Mouse (Mus musculus) CD8-positive naive resting alpha-beta T cell, adult 2 months (primary cell): ENCODE measurements around the gene Sdk1.

Experiments
- DNase-seq, 2 experiments: peaks; one replicate each; pipeline ENCODE4 v3.0.0; 2022; ENCODE audit warnings: low read depth in 2 of 2, low spot score in 2 of 2

Sdk1 gene

GRCm38 (mm10) chr5:141240841-141241543 is at the start of gene Sdk1:
Sdk1 (plus strand) TSS chr5:141241490.
- peak; percentile 79 to 84 for DNase-seq

- no peak for DNase-seq
Observed at GRCm38 (mm10) chr5:141197278-141197677, 44.0 kb upstream of the Sdk1 start.

GRCm38 (mm10) chr5:141202276-141203065 is 38.8 kb upstream of the Sdk1 start:
- no peak for DNase-seq

DNA sequence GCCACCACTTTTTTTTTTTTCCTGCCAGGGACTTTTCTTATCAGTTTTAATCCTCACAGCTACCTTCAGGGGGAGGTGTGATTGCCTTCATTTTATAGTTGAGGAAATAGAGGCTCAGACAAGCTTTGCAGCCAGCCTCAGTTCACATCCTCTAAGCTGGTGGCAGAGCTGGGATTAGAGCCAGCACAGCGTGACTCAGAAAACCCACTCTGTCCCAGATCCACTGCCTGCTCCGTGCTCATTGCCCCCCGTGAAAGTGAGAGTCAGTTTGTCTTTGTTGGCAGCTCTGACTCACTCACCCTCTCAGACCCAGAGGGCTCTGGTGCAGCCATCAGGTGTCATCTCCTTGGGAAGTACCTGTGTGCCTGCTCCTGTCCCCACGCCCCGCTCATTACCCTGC is 34.2 kb upstream of the Sdk1 start:
- DNase-seq: no peak

- DNase-seq: no peak
Observed at GRCm38 (mm10) chr5:141225243-141225642, 16.0 kb upstream of the Sdk1 start.

- DNase-seq: no peak
Observed at GRCm38 (mm10) chr5:141234326-141234725, 7.0 kb upstream of the Sdk1 start.

DNA sequence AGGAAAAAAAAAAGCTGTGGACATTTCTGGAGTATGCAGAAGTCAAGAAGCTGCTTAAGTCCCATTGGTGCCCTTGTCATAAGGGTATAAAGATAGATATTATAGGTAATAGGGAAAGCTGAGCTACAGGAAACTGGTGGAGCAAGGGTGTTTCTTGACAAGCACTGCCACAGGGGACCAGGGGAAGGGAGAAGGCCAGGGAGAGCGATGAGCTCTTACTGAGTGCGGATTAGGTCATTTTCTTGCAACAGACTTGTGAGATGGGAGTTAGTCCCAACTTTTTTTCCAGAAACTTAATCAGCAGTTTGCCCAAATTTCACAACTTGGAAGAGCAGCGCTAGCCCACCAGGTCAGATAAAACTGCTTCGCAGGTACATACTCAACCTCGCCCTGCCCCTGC is 1.9 kb upstream of the Sdk1 start:
- DNase-seq: no peak

DNA sequence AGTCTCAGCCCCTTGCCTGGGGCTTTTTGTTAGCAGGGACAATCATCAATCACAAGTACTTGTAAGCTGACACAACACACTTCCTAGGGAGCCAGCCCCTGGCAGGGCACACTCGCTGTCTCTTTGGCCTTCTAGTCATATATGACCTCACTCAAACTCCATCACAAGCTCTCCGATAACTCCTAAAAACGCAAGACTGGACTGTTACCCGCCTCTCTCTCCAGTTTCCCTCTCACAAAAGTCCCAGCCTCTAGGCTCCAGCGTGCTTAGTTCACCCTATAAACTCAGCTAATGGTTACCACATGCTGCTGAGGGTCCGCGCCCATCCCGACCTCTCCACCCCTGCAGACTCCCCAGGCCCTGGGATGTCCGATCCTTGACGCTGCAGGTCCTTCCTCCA is 849 bp upstream of the Sdk1 start:
- DNase-seq: no peak

GRCm38 (mm10) chr5:141241645-141242284 is 475 bp downstream of the Sdk1 start:
- no peak for DNase-seq

DNA sequence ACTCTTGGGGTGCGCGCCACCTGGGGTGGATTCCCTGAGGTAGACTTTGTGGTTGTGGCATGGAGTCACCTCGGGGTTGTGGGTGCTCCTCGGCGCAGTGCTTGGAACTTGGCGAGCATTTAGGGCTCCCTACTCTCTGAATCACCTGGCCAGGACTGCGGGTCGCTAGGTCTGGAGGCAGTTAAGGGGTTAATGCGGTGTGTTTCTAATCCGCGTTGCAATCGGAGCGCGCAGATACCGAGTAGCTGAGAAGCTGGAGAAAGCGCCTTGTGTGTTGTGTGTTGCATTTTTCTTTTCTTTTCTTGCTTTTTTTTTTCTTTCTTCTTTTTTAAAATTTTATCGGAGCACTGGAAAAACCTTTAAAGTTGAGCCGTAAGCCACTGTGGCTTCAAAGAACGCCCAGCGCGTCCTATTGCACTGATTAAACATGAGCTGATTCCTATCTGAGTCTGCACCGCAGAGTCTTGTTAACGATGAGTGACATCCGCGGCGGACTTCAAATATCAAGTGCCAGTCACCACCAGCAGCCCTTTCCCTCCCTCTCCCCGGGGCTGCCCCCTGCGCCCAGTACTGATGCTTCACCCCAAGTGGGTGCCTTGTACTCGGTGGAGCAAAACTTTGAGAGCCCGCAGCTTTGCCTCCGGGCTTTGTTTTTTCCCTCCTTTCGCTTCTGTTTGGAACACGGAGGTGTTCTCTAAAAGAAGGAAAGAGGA is 2.1 kb downstream of the Sdk1 start:
- DNase-seq: no peak

DNA sequence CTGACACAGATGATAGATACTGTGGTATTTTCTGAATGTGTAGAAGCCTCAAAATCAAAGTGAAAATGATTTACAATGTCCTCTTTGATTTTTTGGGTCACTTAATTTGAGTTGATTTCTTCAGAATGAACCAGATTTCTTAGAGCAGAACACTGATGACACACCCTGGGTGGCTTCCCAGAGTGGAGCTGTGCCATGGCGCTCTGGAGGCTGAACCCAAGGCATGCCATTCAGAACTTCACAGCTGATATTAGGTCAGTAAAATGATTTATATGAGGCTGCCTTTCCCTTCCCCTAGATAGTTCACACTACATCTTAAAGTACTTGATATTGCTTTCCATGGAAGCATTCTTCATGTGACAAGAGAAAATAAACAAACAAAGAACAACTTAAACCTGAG is 23.0 kb downstream of the Sdk1 start:
- no peak for DNase-seq

GRCm38 (mm10) chr5:141277112-141277511 is 35.8 kb downstream of the Sdk1 start:
- no peak for DNase-seq

DNA sequence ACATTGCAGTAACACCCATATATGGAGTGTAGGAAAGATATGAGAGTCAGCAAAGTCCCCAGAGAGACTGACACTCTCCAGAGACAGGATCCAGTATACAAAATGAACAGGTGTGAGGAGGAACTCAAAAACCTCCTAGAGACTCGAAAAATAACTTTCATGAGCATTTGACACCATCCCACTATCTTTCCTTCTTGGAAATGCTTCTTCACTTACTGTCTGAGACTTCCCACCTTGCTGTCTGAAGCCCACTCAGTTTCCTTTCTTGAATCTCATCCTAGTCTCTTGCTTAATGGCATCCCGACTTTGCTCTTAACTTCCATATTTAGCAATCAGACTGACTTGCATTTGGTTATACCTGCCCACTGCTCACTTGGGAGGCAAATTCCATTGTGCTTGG is 40.5 kb downstream of the Sdk1 start:
- DNase-seq: no peak

GRCm38 (mm10) chr5:141289611-141290010 is 48.3 kb downstream of the Sdk1 start:
- DNase-seq: no peak

GRCm38 (mm10) chr5:141295240-141295639 is 54.0 kb downstream of the Sdk1 start:
- DNase-seq: no peak

DNA sequence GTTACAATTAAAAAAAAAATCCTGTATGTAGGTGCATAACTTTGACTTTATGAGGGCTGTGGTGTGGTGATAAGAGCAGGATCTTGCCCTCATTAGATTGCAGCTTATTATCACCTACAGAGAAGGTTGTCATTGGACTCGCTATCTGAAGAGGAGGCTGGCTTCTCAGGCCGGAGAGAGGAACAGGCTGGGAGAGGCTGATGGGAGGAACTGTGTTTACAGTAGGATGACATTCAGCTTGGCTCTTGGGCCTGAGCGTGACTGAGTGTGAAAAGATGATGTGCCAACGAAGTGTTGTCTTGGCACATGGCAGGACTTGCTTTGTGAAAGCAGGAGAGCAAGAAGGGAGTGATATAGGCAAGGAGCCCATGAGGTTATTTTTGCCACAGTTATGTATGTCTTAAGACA is 61.0 kb downstream of the Sdk1 start:
- no peak for DNase-seq

GRCm38 (mm10) chr5:141303746-141304145 is 62.5 kb downstream of the Sdk1 start:
- no peak for DNase-seq

DNA sequence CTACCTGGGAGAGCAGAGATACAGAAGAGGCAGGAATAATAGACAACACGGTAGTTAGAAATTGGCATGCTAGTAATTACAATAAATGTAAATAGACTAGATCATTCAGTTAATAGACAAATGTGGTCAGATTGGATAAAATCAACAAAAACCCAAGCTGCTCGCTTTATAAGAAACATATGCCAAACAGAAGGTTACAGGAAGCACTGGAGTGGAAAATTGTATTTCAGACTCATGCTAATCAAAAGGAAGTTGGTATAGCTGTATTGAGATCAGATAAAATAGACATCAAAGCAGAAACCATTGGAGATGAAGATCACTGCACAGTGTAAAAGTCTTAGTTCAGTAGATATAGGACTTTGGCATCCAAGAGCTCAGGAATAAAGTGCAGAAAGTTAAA is 63.4 kb downstream of the Sdk1 start:
- no peak for DNase-seq

GRCm38 (mm10) chr5:141310641-141311040 is 69.4 kb downstream of the Sdk1 start:
- DNase-seq: no peak

GRCm38 (mm10) chr5:141311801-141312200 is 70.5 kb downstream of the Sdk1 start:
- DNase-seq: no peak

GRCm38 (mm10) chr5:141312305-141312704 is 71.0 kb downstream of the Sdk1 start:
- no peak for DNase-seq

- no peak for DNase-seq
Observed at GRCm38 (mm10) chr5:141317095-141317494, 75.8 kb downstream of the Sdk1 start.
